In the genomic region with DNA sequence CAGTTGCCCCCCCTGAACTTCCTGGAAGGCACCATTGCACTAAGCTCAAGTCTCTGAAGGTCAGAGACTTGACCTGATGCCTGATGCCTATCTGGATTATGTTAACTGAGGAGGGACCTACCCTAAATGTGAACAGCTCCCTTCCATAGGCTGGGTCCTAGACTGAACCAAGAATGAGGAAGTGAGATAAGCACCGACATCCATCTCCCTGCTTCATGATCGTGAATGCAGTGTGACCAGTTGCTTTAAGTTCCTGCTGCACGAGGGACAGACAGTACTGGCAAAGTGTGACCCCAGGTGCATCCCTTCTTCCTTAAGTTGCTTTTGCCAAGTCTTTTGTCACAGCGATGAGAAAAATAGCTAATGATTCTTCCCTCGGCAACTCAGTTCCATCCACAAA, we compare ENCODE assay signal across 14 mouse cellular contexts.
"Had no signal": no experiment of that assay in that cellular context is flagged by ENCODE, and none has a peak within 500 bp of the region (broad histone marks: within the 10 kb centered on the region; RNA-seq: fewer than 3 reads in every experiment).

No protein-coding gene starts in this region.

- H3K4me3 ChIP-seq: left cerebral cortex, adult 2 months; limb, embryonic 15.5 days; liver, embryonic 12.5 days; midbrain, embryonic 13.5 days; stomach, embryonic 15.5 days had no signal

- ATAC-seq: liver, embryonic 12.5 days; midbrain, embryonic 13.5 days had no signal

- H3K36me3 ChIP-seq: limb, embryonic 15.5 days; liver, embryonic 12.5 days; midbrain, embryonic 13.5 days; stomach, embryonic 15.5 days had no signal

- H3K27ac ChIP-seq: left cerebral cortex, adult 2 months; limb, embryonic 15.5 days; liver, embryonic 12.5 days; macrophage; midbrain, embryonic 13.5 days; stomach, embryonic 15.5 days had no signal

- H3K27me3 ChIP-seq: limb, embryonic 15.5 days; liver, embryonic 12.5 days; midbrain, embryonic 13.5 days; stomach, embryonic 15.5 days had no signal

- DNase-seq: kidney, adult 18-20 months; kidney, postnatal 10 days; lung, embryonic 14.5 days; lung, postnatal 10 days; right cerebral cortex, postnatal 4 days; spleen, adult 18-20 months; thymus, adult 2 months; thymus, postnatal 25 days had no signal

- H3K4me1 ChIP-seq: limb, embryonic 15.5 days; liver, embryonic 12.5 days; midbrain, embryonic 13.5 days; stomach, embryonic 15.5 days had no signal

- H3K9me3 ChIP-seq: limb, embryonic 15.5 days; liver, embryonic 12.5 days; midbrain, embryonic 13.5 days; stomach, embryonic 15.5 days had no signal

- H3K9ac ChIP-seq: limb, embryonic 15.5 days; liver, embryonic 12.5 days; lung, embryonic 14.5 days; midbrain, embryonic 13.5 days; stomach, embryonic 15.5 days had no signal
